Mouse (Mus musculus): ENCODE data around the gene Dcn.

Gene Dcn

GRCm38 (mm10) chr10:97479004-97479766 lies at the start of gene Dcn:
TSS of gene Dcn (plus strand) at chr10:97479609.
- DNase-seq = peak; percentile 51

- no peak for DNase-seq
Observed at GRCm38 (mm10) chr10:97436662-97437061, 42.7 kb upstream of the Dcn start.

GRCm38 (mm10) chr10:97442300-97442699 lies 37.1 kb upstream of the Dcn start:
- no peak for DNase-seq

GRCm38 (mm10) chr10:97446486-97446885 lies 32.9 kb upstream of the Dcn start:
- DNase-seq = no peak

- DNase-seq = no peak
Observed at GRCm38 (mm10) chr10:97452886-97453285, 26.5 kb upstream of the Dcn start.

- no peak for DNase-seq
Observed at GRCm38 (mm10) chr10:97453529-97453928, 25.9 kb upstream of the Dcn start.

GRCm38 (mm10) chr10:97456993-97457392 lies 22.4 kb upstream of the Dcn start:
- no peak for DNase-seq

GRCm38 (mm10) chr10:97466818-97467217 lies 12.6 kb upstream of the Dcn start:
- DNase-seq = no peak

GRCm38 (mm10) chr10:97469411-97470140 lies 9.8 kb upstream of the Dcn start:
- peak; percentile 51 for DNase-seq

GRCm38 (mm10) chr10:97475460-97475859 lies 3.9 kb upstream of the Dcn start:
- DNase-seq = no peak

- DNase-seq = no peak
Observed at GRCm38 (mm10) chr10:97478259-97478658, 1.1 kb upstream of the Dcn start.

GRCm38 (mm10) chr10:97482150-97482549 lies 2.7 kb downstream of the Dcn start:
- DNase-seq = no peak

- peak; percentile 30 for DNase-seq
Observed at GRCm38 (mm10) chr10:97484049-97484448, 4.6 kb downstream of the Dcn start.

- DNase-seq = no peak
Observed at GRCm38 (mm10) chr10:97485151-97485550, 5.7 kb downstream of the Dcn start.

- no peak for DNase-seq
Observed at GRCm38 (mm10) chr10:97486085-97486484, 6.7 kb downstream of the Dcn start.

- DNase-seq = no peak
Observed at GRCm38 (mm10) chr10:97487269-97487989, 8.0 kb downstream of the Dcn start.

GRCm38 (mm10) chr10:97492367-97492980 lies 13.1 kb downstream of the Dcn start:
- no peak for DNase-seq

- no peak for DNase-seq
Observed at GRCm38 (mm10) chr10:97497646-97498045, 18.2 kb downstream of the Dcn start.

GRCm38 (mm10) chr10:97523366-97523765 lies 44.0 kb downstream of the Dcn start:
- DNase-seq = no peak

- no peak for DNase-seq
Observed at GRCm38 (mm10) chr10:97535697-97536096, 56.3 kb downstream of the Dcn start.

- no peak for DNase-seq
Observed at GRCm38 (mm10) chr10:97536921-97537320, 57.5 kb downstream of the Dcn start.

GRCm38 (mm10) chr10:97538202-97538601 lies 58.8 kb downstream of the Dcn start:
- no peak for DNase-seq

- no peak for DNase-seq
Observed at GRCm38 (mm10) chr10:97547740-97548139, 68.3 kb downstream of the Dcn start.

All from kidney, postnatal 10 days (tissue).